Mouse (Mus musculus) forebrain, embryonic 16.5 days (tissue): Measurements from ENCODE around the gene Tefm. TPM values are rescaled to one million over a fixed set of nuclear protein-coding genes. Genes with fewer than 3 reads are reported as not detected.
A peak's percentile ranks its signal among the peaks of the same experiment; 100 is the strongest.
"Not testable (repeated sequence)": the region's sequence is repeated elsewhere in the genome, so short reads cannot be mapped to it uniquely, and the experiment has no call there.

Experiments used
- ATAC-seq: fragments of 200-750 bp; cut with Nextera tagmentation; 2 replicates; pipeline ENCODE4 v1.8.0; 2017; ENCODE audit warnings: mild to moderate bottlenecking, moderate library complexity
- H3K27ac ChIP-seq: fragments of 300-500 bp; sonication (generic); 2 replicates; pipeline ENCODE4 v1.5.1; 2014; ENCODE audit warnings: low read length, control low read depth
- H3K27me3 ChIP-seq: fragments of 300-500 bp; sonication (generic); replicated peaks from 2 replicates; pipeline ENCODE4 v1.6.1; 2014; ENCODE audit warnings: low read length; ENCODE audit not compliant: control insufficient read depth, insufficient read depth
- H3K36me3 ChIP-seq: fragments of 300-500 bp; sonication (generic); 2 replicates; pipeline ENCODE4 v1.6.1; 2014; ENCODE audit not compliant: control insufficient read depth, insufficient read depth
- H3K4me1 ChIP-seq: fragments of 300-500 bp; sonication (generic); replicated peaks from 2 replicates; pipeline ENCODE4 v1.6.1; 2014; ENCODE audit warnings: low read length; ENCODE audit not compliant: control insufficient read depth, insufficient read depth
- H3K4me2 ChIP-seq: fragments of 300-500 bp; sonication (generic); 2 replicates; pipeline ENCODE4 v1.6.1; 2014; ENCODE audit warnings: mild to moderate bottlenecking, low read length, control low read depth
- H3K4me3 ChIP-seq: fragments of 300-500 bp; sonication (generic); replicated peaks from 2 replicates; pipeline ENCODE4 v1.5.1; 2014; ENCODE audit warnings: mild to moderate bottlenecking, low read length, control low read depth
- H3K9ac ChIP-seq: fragments of 300-500 bp; sonication (generic); replicated peaks from 2 replicates; pipeline ENCODE4 v1.6.1; 2014; ENCODE audit warnings: low read depth, low read length, control low read depth
- H3K9me3 ChIP-seq: fragments of 300-500 bp; sonication (generic); 2 replicates; pipeline ENCODE4 v1.6.1; 2016; ENCODE audit warnings: low read length; ENCODE audit not compliant: control insufficient read depth
- WGBS: fragments of 180-500 bp; shearing (Covaris S2); extraction: QIAGEN DNeasy Blood & Tissue Kit; methylation state at CpG from one replicate; pipeline ENCODE4 v1.1.7; 2014; 5-methylcytosine and 5-hydroxymethylcytosine counted together
- polyA plus RNA-seq: library from polyadenylated mRNA; unstranded; fragments of >200 nt; fragmentation: Nextera tagmentation; extraction: Ambion mirVana; gene quantifications from 2 replicates; pipeline ENCODE4 v1.2.1, GENCODE M21; 2015

Gene Tefm
- polyA plus RNA-seq, 1 experiment from 2014 or later, result 24.9 TPM

GRCm38 (mm10) chr11:80151541-80151940 is 9.6 kb upstream of the Tefm start:
- H3K4me3 ChIP-seq, result no peak overlapping the region
- H3K4me1 ChIP-seq, result peaks cover 7% of the 10 kb centered on the region
- whole genome bisulfite sequencing, result 69% methylated on average over 2 of the region's 2 CpGs
- H3K27me3 ChIP-seq, result peaks cover 35% of the 10 kb centered on the region
- ATAC-seq, result no peak
- no peaks in the 10 kb centered on the region for H3K36me3 ChIP-seq
- no peak overlapping the region for H3K4me2 ChIP-seq
- H3K27ac ChIP-seq, result no peak overlapping the region
- H3K9me3 ChIP-seq, result 0 out of 2 replicates have a peak, but pooled peaks cover 2% of the 10 kb centered on the region
- no peak overlapping the region for H3K9ac ChIP-seq

- 88% methylated on average over 5 of the region's 5 CpGs for WGBS
- no peaks in the 10 kb centered on the region for H3K36me3 ChIP-seq
- H3K9me3 ChIP-seq, result 0 out of 2 replicates have a peak, but pooled peaks cover 2% of the 10 kb centered on the region
- H3K27ac ChIP-seq, result no peak overlapping the region
- H3K4me2 ChIP-seq, result no peak overlapping the region
- H3K27me3 ChIP-seq, result peaks cover 29% of the 10 kb centered on the region
- peaks cover 7% of the 10 kb centered on the region for H3K4me1 ChIP-seq
- H3K4me3 ChIP-seq, result no peak overlapping the region
- H3K9ac ChIP-seq, result no peak overlapping the region
- no peak for ATAC-seq
These were observed 8.6 kb upstream of the Tefm start for GRCm38 (mm10) chr11:80150566-80150965.

DNA sequence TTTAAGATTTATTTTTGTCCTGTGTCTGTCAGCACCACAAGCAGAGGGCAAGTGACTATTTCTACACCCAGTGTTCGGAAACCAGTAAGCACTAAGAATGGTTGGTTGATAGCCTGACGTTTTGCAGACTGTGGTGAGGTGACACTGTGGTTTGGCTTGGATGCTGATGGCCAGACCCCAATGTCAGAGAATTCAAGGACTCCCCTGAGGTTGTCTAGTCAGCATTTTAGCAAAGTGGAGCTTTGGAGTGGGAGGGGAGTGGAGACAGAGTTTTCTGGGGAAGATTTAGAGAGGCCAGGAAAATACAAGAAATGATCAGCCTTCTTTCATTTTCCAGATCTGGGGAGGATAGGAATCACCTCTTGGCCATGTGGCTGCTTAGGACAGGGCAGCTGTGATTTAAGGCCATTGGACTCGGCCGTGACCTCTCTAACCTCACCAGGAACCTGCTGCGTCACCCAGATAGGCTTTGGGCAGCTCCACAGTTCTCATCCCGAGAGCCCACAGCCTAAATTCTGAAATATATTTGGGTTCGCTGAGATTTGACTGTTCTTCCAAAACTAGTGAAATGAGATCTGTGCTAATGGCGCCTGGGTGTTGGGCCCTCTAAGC is 7.5 kb upstream of the Tefm start:
- Histone ChIP-seq H3K4me3 (no peak overlapping the region), H3K4me2 (no peak overlapping the region), H3K9ac (no peak overlapping the region), H3K27me3 (peaks cover 19% of the 10 kb centered on the region), H3K4me1 (peaks cover 7% of the 10 kb centered on the region), H3K27ac (no peak overlapping the region), H3K36me3 (no peaks in the 10 kb centered on the region), H3K9me3 (no peaks in the 10 kb centered on the region)
- WGBS, result 86% methylated on average over 8 of the region's 8 CpGs
- ATAC-seq, result no peak

DNA sequence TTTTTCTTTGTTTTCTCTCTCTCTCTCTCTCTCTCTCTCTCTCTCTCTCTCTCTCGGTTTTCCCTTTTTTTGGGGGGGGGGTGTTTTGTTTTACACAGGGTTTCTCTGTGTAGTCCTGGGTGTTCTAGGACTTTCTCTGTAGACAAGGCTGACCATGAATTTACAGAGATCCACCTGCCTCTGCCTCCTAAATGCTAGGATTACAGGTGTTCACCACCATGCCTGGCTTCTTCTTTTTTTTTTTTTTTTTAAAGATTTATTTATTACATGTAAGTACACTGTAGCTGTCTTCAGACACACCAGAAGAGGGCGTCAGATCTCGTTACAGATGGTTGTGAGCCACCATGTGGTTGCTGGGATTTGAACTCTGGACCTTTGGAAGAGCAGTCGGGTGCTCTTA is 7.0 kb upstream of the Tefm start:
- H3K9ac ChIP-seq, H3K36me3 ChIP-seq, H3K4me3 ChIP-seq, H3K9me3 ChIP-seq, H3K4me2 ChIP-seq, ATAC-seq, H3K4me1 ChIP-seq, H3K27ac ChIP-seq: not testable (repeated sequence)
- 47% methylated on average over 1 of the region's 4 CpGs for WGBS
- peaks cover 13% of the 10 kb centered on the region for H3K27me3 ChIP-seq

GRCm38 (mm10) chr11:80148313-80148712 is 6.3 kb upstream of the Tefm start:
- no peak for ATAC-seq
- Histone ChIP-seq H3K36me3 (no peaks in the 10 kb centered on the region), H3K4me2 (no peak overlapping the region), H3K9ac (no peak overlapping the region), H3K4me1 (no peaks in the 10 kb centered on the region), H3K27ac (no peak overlapping the region), H3K9me3 (no peaks in the 10 kb centered on the region), H3K4me3 (no peak overlapping the region), H3K27me3 (peaks cover 7% of the 10 kb centered on the region)
- 65% methylated on average over 1 of the region's 1 CpGs for WGBS

DNA sequence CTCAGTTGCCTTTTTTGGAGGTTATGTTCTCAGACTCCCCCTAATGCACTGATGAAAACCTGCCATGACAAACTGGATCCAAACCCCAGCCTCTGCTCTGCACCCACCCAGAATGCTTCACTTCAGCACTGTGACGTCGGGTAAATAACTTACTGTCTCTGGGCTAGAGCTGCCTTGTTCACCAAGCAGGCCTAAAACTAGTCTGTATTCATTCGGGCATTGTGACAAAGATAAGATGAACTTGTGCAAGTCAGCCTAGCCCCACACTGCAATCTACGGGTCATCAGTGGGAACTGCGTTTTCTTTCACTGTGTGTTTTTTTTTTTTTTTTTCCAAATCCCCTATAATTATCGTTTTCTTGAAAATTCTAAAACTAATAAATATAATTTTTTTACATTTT is 5.8 kb upstream of the Tefm start:
- Histone ChIP-seq H3K4me2 (no peak overlapping the region), H3K36me3 (no peaks in the 10 kb centered on the region), H3K9me3 (no peaks in the 10 kb centered on the region), H3K27ac (no peak overlapping the region), H3K4me3 (no peak overlapping the region), H3K4me1 (peaks cover 3% of the 10 kb centered on the region; the same call in 1 of the 2 replicates), H3K27me3 (0 out of 2 replicates have a peak, but pooled peaks cover 4% of the 10 kb centered on the region), H3K9ac (no peak overlapping the region)
- no peak for ATAC-seq
- WGBS, result 80% methylated on average over 6 of the region's 6 CpGs

DNA sequence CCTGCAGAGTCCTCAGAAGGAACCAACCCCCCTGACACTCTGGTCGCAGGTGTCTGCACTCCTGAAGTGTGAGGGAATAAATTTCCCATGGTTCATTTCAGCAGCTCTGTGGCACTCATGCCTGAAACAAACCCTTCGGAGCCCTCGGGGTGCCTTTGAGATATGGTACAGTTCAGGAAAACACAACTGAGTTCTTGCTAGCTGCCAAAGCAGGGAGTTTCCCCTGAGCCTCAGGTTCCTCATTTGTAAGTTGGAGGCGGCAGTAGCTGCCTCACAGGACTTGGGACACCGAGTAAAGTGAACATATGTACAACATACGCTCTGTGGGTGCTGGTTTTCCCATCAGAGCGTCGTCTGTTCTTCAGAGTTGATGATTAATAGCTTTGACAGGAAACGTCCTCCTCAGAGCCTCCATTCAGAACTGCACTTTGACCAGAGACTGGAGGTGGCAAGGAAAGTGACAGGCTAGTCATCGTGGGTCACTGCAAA is 3.9 kb upstream of the Tefm start:
- no peak for ATAC-seq
- H3K36me3 ChIP-seq, result no peaks in the 10 kb centered on the region
- no peak overlapping the region for H3K27ac ChIP-seq
- H3K4me1 ChIP-seq, result peaks cover 11% of the 10 kb centered on the region; the same call in 1 of the 2 replicates
- H3K4me2 ChIP-seq, result no peak overlapping the region
- 75% methylated on average over 10 of the region's 10 CpGs for WGBS
- no peaks in the 10 kb centered on the region for H3K9me3 ChIP-seq
- H3K4me3 ChIP-seq, result no peak overlapping the region
- H3K9ac ChIP-seq, result no peak overlapping the region
- no peaks in the 10 kb centered on the region for H3K27me3 ChIP-seq

DNA sequence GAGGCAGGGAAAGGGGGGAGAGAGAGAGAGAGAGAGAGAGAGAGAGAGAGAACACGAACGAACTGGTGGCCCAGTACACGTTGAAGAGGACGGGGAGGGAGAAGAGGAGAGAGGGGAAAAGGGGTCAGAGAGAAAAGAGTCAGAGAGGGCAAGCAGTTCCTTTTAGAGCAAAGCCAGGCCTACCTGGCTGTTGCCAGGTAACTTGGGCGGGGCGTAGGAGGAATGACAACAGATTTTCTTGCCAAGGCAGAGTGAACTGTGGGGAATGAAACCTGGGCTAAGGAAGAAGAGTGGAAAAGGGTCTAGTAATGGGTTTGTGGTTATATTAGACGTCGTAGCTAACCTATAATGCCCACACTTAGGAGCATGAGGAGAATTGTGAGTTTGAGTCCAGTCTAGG is 897 bp upstream of the Tefm start:
- Histone ChIP-seq H3K4me1 (peaks cover 12% of the 10 kb centered on the region; the same call in 1 of the 2 replicates), H3K27ac (no peak overlapping the region), H3K9ac (no peak overlapping the region), H3K27me3 (no peaks in the 10 kb centered on the region), H3K4me3 (no peak overlapping the region; the same call in 1 of the 2 replicates), H3K4me2 (peak overlapping the region; percentile 68), H3K9me3 (no peaks in the 10 kb centered on the region), H3K36me3 (no peaks in the 10 kb centered on the region)
- 39% methylated on average over 8 of the region's 8 CpGs for WGBS
- ATAC-seq, result no peak

DNA sequence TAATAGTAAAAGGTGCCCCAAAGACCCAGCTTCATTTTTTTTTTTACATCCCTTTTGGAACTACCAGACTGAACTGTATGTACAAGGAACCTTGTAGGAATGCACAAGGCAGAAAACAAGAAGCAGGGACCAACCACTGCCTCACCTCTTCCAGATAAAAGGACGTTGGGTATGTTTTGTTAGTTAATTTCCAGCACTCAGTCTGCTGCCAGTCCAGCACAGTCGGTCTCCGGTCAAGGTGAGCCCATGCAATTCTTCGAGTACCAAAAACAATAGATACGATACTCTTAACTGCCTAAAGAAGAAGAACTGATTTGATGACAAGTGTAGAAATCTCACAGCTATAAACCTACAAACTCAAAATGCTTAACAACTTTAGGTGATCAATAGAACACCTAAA is 4.2 kb downstream of the Tefm start:
- Histone ChIP-seq H3K36me3 (no peaks in the 10 kb centered on the region), H3K4me3 (no peak overlapping the region), H3K9ac (no peak overlapping the region), H3K4me2 (no peak overlapping the region), H3K27ac (no peak overlapping the region), H3K27me3 (no peaks in the 10 kb centered on the region), H3K4me1 (peaks cover 9% of the 10 kb centered on the region; the same call in 1 of the 2 replicates), H3K9me3 (no peaks in the 10 kb centered on the region)
- WGBS, result 90% methylated on average over 5 of the region's 5 CpGs
- no peak for ATAC-seq
